Mouse (Mus musculus) left cerebral cortex, adult 9 months (tissue): ENCODE results near the gene Prr9.

Source experiments
- DNase-seq, 2 experiments: peaks; one replicate each; pipeline ENCODE4 v3.0.0; 2022; ENCODE audit warnings: low spot score in 2 of 2

Prr9 gene

DNA sequence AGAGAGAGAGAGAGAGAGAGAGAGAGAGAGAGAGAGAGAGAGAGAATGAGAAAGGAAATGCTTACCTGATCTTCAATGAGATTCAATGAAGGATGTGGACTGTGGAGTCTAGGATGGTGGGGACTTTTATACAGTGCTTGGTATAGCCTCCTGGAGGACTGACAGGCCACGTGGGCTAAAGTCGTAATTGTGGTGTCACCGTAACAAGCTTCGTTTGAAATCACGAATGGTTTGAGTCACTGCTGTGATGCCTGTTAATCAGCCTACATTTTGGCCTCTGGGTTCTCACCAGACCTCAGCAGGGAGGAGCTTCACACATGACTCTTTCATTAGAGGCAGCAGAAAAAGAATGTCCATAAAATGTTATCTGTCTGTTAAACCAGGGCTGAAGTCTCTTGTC is at the start of gene Prr9:
Prr9 (minus strand) TSS at position 101 of the 400 bp plus-strand sequence.
- no peak for DNase-seq

DNA sequence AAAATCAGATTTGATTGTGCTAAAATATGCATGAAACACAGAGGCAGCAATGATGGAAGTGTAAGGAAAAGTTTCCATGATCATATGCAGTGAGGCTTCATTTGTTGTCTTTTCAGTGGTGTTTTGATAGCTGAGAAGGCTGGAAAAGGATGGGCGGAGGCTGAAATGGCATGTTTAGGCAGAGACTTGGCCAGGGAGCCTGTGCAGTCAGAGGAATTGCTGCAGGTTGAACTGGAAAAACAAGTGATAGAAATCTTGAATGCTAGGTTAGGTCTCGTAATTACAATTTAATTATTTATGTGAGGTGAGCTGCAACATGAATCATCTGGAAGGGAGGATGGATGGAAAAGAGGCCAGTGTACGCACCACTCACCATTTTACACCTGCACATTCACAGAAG is 46.1 kb upstream of the Prr9 start:
- no peak for DNase-seq

GRCm38 (mm10) chr3:92153322-92153721 is 29.6 kb upstream of the Prr9 start:
- DNase-seq: peak in 1 of 2 experiments; percentile 67

DNA sequence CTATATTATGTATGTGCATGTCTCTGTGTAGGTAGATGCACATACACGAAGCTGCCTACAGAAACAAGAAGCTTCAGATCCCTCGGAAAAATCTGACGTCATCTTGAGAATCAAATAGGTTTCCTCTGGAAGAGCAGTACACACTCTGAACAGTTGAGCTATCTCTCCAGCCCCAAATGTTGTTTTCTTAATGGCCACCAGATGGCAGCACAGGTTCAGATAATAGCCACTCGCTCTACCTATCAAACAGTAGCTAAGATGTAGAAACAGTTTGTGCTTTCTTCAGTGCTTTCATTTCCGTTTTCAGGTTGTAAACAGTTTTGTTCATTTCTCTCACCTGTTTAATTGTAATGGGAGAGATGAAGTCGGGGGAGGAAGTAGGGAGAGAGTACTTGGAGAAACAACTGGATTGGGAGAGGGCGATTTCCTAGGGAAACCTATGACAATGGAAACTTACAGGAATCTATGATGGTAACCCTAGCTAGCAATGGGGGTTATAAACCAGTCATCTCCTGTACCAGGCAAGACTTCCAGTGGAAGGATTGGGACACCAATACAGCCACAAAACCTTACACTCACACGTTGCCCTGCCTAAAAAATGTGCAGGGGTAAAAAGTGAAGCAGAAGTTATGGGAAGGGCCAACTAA is 27.0 kb upstream of the Prr9 start:
- peak; percentile 7 to 58 for DNase-seq

DNA sequence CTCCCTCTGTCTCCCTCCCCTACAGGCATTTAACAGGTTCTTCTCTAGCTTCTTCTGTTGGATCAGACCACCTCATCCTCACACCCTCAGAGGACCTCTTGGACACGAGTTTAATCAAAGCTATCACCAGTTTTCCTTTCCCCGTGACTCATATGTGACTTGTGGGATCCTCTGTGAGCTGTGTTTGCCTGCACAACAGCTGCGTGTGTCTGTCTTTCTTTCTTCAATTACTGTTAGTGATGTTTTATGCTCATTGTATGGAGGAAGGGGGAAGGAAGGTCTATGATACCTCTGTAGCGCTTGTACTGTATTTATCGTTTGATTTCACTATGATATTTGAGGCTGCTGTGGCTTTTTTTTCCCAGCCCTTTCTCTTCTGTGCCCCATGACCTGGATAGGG is 24.2 kb upstream of the Prr9 start:
- no peak for DNase-seq

- DNase-seq: no peak
Measured at GRCm38 (mm10) chr3:92147420-92147819, 23.7 kb upstream of the Prr9 start.

GRCm38 (mm10) chr3:92142644-92143043 is 18.9 kb upstream of the Prr9 start, which contains the start of gene Lelp1:
Gene Lelp1, minus strand, starts transcription at chr3:92142744.
- DNase-seq: no peak

DNA sequence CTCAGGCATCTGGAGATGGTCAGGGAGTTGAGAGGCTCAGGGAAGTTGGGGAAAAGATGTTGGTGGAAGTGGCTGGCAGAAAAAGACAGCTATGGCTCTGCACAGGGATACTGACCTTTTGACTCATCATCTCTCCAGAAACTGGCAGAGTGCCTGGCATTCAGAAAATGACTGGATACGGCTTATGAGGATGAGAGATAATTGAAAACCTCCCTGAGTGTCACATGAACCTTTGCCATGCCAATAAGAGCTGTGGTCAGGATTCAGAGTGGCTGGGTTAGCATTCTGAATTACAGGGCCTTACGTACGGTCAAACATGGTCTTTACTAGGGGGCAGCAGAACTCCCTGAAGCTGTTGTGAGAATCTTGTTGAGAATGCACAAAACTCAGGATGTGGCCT is 2.8 kb downstream of the Prr9 start:
- no peak for DNase-seq

DNA sequence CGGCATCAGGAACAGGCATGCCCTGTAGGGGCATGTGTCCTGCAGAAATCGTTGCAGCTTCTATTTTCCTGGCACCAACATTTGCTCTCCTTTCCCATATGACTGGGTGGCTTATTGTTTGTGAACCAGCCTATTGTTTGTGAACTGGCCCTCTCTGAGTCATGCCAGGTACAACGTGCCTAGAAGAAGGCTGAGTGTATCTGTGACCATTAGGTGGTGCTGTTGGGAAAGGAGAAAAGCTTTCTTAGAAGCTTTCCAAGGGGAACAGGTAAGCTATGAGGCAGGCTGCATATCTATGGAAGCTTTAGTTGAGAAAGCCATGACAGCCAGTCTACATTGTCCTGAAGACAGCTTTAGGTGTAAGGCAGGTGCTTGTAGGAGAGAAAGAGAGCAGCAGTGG is 5.8 kb downstream of the Prr9 start:
- peak in 1 of 2 experiments; percentile 3 for DNase-seq

GRCm38 (mm10) chr3:92111526-92111925 is 12.2 kb downstream of the Prr9 start:
- DNase-seq: no peak

DNA sequence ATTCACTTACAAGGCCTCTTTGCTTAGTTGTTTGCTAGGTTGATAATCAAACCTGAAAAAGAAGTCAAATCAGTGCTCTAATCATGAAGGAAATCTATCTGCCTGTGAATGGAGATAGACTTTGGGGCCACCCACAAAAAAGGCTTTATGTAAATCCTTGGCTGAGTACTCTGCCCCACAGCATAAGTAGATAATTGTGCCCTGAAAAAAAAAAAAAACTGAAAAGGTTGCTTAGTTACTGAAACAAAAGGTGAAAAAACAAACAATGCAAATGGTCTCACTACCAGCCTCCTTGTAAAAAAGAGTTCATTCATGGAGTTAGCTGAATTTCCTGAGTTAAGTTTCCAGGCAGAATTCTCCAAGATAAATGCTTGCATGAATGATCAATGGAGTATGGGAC is 13.0 kb downstream of the Prr9 start:
- no peak for DNase-seq

DNA sequence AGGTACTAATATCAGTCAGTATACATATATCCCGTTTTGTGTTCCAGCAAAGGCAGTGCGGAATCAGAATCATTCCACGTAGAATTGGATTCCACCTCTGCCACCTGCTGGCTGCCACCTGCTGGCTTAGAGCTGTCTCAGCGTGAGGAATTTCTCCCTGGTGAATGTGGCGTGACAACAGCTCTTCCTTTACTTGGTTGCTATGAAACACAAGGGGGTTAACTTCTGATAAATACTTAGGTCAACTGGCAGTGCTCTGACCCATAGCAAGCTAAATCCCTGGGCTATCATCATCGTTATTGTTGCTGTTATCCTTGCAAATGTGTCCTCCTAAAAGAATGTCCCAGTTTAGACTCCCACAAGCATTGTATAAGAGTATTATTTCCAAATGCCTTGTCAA is 17.2 kb downstream of the Prr9 start:
- DNase-seq: peak in 1 of 2 experiments; percentile 49

- no peak for DNase-seq
Measured at GRCm38 (mm10) chr3:92083042-92083441, 40.7 kb downstream of the Prr9 start, which contains the start of gene Lor. Gene Lor, minus strand, starts transcription at chr3:92083142.

DNA sequence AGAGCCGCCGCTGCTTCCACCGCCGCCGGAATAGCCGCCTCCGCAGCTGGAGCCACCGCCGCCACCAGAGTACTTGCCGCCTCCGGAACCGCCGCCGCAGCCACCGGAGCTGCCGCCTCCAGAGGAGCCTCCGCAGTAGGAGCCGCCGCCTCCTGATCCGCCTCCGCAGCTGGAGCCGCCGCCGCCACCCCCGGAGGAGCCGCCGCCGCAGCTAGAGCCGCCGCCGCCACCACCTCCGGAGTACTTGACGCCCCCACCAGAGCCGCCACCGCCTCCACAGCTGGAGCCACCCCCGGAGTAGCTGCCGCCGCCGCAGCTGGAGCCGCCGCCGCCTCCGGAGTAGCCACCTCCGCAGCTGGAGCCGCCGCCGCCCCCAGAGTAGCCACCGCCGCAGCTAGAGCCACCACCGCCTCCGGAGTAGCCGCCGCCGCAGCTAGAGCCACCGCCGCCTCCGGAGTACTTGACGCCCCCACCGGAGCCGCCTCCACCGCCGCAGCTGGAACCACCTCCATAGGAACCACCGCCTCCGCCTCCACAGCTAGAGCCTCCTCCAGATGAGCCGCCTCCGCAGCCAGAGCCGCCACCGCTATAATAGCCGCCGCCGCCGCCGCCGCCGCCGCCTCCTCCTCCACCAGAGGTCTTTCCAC is 42.3 kb downstream of the Prr9 start:
- DNase-seq: peak in 1 of 2 experiments; percentile 26

GRCm38 (mm10) chr3:92080462-92081284 is 43.1 kb downstream of the Prr9 start:
- DNase-seq: peak; percentile 31 to 56
